Mouse (Mus musculus): Measurements from ENCODE around the gene Naa38.

DNA sequence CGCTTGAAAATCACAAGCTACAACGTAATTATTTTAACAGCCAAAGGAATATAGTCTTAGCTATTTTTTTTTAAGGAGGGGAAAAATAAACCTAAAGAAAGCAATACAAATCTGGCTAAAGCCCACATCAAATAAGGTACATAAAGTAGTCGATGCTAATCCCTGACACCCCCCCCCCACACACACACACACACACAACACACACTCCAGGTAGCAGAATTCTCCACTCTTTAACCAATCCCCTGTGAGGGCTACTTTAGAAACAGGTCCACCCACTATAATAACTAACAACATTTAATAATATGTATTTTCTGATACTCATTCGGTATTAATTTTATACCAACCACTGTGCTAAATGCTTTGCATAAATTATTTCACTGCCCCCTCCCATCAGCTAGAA is 21.2 kb downstream of the Naa38 start:
- TF ChIP-seq CTCF (IDR thresholded peaks at IDR 0.05; ENCODE audit: control insufficient read depth, insufficient read depth, insufficient replicate concordance, low read depth, low read length) (no peak), POLR2A (IDR thresholded peaks at IDR 0.05; ENCODE audit: control insufficient read depth, low read depth, low read length) (no peak)

All from testis, adult 2 months (tissue).